Mouse (Mus musculus) megakaryocyte, embryonic 14.5 days (primary cell): Measurements from ENCODE around the gene Fam198b.

ENCODE experiments used
- FLI1 ChIP-seq: IDR thresholded peaks from 2 replicates; pipeline ENCODE4 v1.6.1; 2012; ENCODE audit warnings: low read length, inconsistent platforms, mixed read lengths
- GATA1 ChIP-seq: IDR thresholded peaks from 3 replicates; pipeline ENCODE4 v1.6.1; 2012; ENCODE audit warnings: mixed read lengths, low read length, inconsistent platforms, borderline replicate concordance

- TF ChIP-seq GATA1 (no peak), FLI1 (no peak)
Observed at GRCm38 (mm10) chr3:79846633-79847032, 37.7 kb upstream of the Fam198b start.
